Mouse (Mus musculus) spleen, postnatal 10 days (tissue): ENCODE measurements around the gene Myo6.

Experiments
- DNase-seq, 2 experiments: peaks; one replicate each; pipeline ENCODE4 v3.0.0; 2021 to 2022; ENCODE audit warnings: low spot score in 2 of 2

The Myo6 gene

GRCm38 (mm10) chr9:80233831-80234455 lies 69.1 kb downstream of the Myo6 start:
- no peak for DNase-seq

- DNase-seq = no peak
Observed at GRCm38 (mm10) chr9:80237184-80237799, 72.5 kb downstream of the Myo6 start.

GRCm38 (mm10) chr9:80241719-80242118 lies 76.9 kb downstream of the Myo6 start:
- DNase-seq = no peak

GRCm38 (mm10) chr9:80252146-80252545 lies 87.3 kb downstream of the Myo6 start:
- no peak for DNase-seq

GRCm38 (mm10) chr9:80253241-80253640 lies 88.4 kb downstream of the Myo6 start:
- DNase-seq = no peak

- DNase-seq = no peak
Observed at GRCm38 (mm10) chr9:80256561-80256960, 91.7 kb downstream of the Myo6 start.

- DNase-seq = peak in 1 of 2 experiments; percentile 59
Observed at GRCm38 (mm10) chr9:80258396-80258795, 93.6 kb downstream of the Myo6 start.

- DNase-seq = no peak
Observed at GRCm38 (mm10) chr9:80260905-80261304, 96.1 kb downstream of the Myo6 start.

GRCm38 (mm10) chr9:80262367-80263026 lies 97.7 kb downstream of the Myo6 start:
- peak in 1 of 2 experiments; percentile 26 for DNase-seq

- no peak for DNase-seq
Observed at GRCm38 (mm10) chr9:80266086-80266485, 101.3 kb downstream of the Myo6 start.

- peak in 1 of 2 experiments; percentile 29 for DNase-seq
Observed at GRCm38 (mm10) chr9:80266507-80266906, 101.7 kb downstream of the Myo6 start.

GRCm38 (mm10) chr9:80269596-80269995 lies 104.8 kb downstream of the Myo6 start:
- DNase-seq = no peak

- DNase-seq = no peak
Observed at GRCm38 (mm10) chr9:80272951-80273350, 108.1 kb downstream of the Myo6 start.

- DNase-seq = no peak
Observed at GRCm38 (mm10) chr9:80275053-80275771, 110.4 kb downstream of the Myo6 start.

GRCm38 (mm10) chr9:80275772-80276134 lies 110.9 kb downstream of the Myo6 start:
- DNase-seq = no peak

GRCm38 (mm10) chr9:80277157-80277556 lies 112.3 kb downstream of the Myo6 start:
- DNase-seq = no peak

GRCm38 (mm10) chr9:80277770-80278169 lies 112.9 kb downstream of the Myo6 start:
- no peak for DNase-seq

- DNase-seq = no peak
Observed at GRCm38 (mm10) chr9:80280724-80281123, 115.9 kb downstream of the Myo6 start.

- DNase-seq = no peak
Observed at GRCm38 (mm10) chr9:80282426-80282825, 117.6 kb downstream of the Myo6 start.

GRCm38 (mm10) chr9:80284539-80285174 lies 119.8 kb downstream of the Myo6 start:
- DNase-seq = no peak

- no peak for DNase-seq
Observed at GRCm38 (mm10) chr9:80286845-80287244, 122.0 kb downstream of the Myo6 start.

GRCm38 (mm10) chr9:80293056-80293584 lies 128.3 kb downstream of the Myo6 start:
- no peak for DNase-seq
